Mouse (Mus musculus): ENCODE results near the gene Shpk. TPM values are rescaled to one million over a fixed set of nuclear protein-coding genes. Genes with fewer than 3 reads are reported as not detected.

Gene Shpk
- polyA plus RNA-seq, 1 experiment = 0.53 TPM

DNA sequence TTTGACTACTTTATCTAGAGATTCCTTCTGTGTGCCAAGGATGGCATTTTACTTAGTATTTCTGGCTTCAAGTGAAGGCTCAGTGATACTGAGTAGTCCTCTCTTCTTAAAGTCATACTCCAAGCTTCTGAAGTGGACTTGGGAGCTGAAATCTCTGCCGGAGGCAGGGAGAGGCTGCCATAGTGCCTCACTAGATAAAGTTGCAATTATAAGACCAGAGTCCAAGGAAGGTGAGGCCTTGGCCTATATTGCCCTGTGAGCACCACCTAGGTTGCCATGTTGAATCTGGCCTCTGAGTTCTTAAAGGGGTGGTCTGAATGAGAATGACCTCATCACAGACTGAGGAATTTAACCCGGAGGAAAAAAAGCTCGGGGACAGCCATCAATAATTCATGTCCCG is 43.5 kb downstream of the Shpk start:
- Histone ChIP-seq H3K4me1 (no peaks in the 10 kb centered on the region), H3K27me3 (replicated peaks) (peaks cover 52% of the 10 kb centered on the region), H3K4me3 (replicated peaks) (no peak overlapping the region), H3K9me3 (peaks cover 10% of the 10 kb centered on the region), H3K36me3 (replicated peaks; ENCODE audit: low read length) (no peaks in the 10 kb centered on the region)
- TF ChIP-seq FLI1 (IDR thresholded peaks at IDR 0.05; ENCODE audit: low read length) (no peak), GATA1 (IDR thresholded peaks at IDR 0.05; ENCODE audit: borderline replicate concordance, low read length) (no peak)

DNA sequence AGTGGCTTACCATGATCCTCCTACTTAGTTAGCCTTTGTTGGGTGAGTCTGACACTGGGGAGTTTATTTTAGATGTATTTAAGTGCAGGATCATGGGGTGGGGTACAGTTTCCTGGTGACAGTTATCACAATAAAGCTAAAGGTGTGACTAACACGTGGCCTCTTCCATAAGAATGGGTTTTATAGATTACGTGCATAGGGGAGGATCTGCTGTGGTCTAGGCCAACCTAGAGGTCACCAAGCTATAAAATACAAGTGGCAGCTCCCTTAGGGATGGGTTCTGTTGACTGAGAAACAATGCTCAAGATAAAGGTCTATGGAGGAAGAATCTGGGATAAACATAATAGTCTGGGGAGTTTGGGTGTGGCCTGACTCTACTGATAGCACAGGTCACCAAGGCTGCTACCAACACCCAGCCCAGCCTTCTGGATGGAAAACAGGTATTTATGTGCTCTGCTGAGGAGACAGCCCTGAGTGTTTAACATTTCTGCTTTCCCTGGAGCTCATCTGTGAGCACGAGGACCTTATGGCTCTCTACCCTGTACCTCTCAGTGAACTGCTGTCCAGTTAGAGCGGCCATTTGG is 58.2 kb downstream of the Shpk start:
- H3K9me3 ChIP-seq = peaks cover 13% of the 10 kb centered on the region
- peaks cover 32% of the 10 kb centered on the region for H3K27me3 ChIP-seq (replicated peaks)
- no peak overlapping the region for H3K4me3 ChIP-seq (replicated peaks)
- peaks cover 3% of the 10 kb centered on the region; the same call in 1 of the 2 replicates for H3K4me1 ChIP-seq
- H3K36me3 ChIP-seq (replicated peaks; ENCODE audit: low read length) = no peaks in the 10 kb centered on the region
- no peak for TF ChIP-seq FLI1 (IDR thresholded peaks at IDR 0.05; ENCODE audit: low read length)
- no peak for TF ChIP-seq GATA1 (IDR thresholded peaks at IDR 0.05; ENCODE audit: borderline replicate concordance, low read length)

DNA sequence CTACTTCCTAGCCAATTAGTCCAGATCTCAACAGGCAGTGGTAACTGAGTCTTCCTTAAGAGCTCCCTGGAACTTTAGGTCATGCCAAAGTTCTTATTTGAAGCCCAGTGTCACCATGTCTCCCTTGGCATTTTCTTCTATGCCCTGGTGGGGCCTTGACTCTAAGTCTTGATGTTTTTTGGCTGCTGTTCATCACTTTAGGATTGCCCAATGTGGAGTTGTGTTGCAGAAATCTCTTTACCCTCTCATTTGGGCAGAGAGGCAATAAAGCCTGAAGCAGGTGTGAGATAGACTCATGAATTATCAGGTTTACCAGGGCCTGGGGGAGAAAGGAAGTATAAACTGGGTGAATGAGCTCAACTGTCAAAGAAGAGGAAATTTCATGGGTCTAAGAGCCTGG is 59.4 kb downstream of the Shpk start:
- H3K36me3 ChIP-seq (replicated peaks; ENCODE audit: low read length) = no peaks in the 10 kb centered on the region
- no peak overlapping the region for H3K4me3 ChIP-seq (replicated peaks)
- peaks cover 13% of the 10 kb centered on the region for H3K9me3 ChIP-seq
- peaks cover 14% of the 10 kb centered on the region for H3K4me1 ChIP-seq
- peaks cover 24% of the 10 kb centered on the region for H3K27me3 ChIP-seq (replicated peaks)
- TF ChIP-seq GATA1 (IDR thresholded peaks at IDR 0.05; ENCODE audit: borderline replicate concordance, low read length) = no peak
- no peak for TF ChIP-seq FLI1 (IDR thresholded peaks at IDR 0.05; ENCODE audit: low read length)

DNA sequence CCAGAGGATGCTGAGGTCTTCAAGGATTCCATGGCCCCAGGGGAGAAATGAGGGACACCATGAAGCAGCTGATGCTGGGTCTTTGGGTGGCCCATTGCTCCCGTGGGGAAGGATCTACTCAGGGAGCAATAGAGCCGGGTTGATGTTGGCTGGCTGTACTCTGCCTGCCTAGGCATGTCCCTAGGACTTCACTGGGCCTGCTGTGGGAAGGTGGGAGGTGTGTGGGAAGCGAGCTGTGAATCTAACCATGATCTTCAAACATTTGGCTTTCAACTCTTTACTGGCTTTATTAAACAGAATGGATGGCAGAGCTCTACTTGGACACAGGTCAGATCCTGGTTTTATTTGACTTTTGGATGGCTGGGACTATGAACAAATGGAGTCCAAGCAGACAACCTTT is 61.2 kb downstream of the Shpk start:
- H3K4me1 ChIP-seq = peaks cover 22% of the 10 kb centered on the region
- TF ChIP-seq GATA1 (IDR thresholded peaks at IDR 0.05; ENCODE audit: borderline replicate concordance, low read length) (no peak), FLI1 (IDR thresholded peaks at IDR 0.05; ENCODE audit: low read length) (no peak)

DNA sequence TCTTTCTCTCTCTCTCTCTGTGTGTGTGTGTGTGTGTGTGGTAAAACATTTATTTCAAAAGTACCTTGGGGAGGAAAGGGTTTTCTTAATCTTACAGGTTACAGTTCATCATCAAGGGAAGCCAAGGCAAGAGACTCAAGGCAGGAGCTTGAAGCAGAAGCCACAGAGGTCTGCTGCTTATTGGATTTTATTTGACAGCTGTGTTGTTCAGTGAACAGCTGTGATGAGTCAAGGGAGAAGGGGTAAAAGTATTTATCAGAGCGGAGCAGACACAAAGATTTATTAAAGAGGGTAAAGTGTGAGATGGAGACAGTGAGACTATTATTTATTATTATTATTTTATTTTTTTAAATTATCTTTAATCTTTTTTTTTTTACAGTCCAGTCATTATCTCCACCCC is 62.1 kb downstream of the Shpk start:
- Histone ChIP-seq H3K4me3 (replicated peaks) (no peak overlapping the region), H3K4me1 (peaks cover 32% of the 10 kb centered on the region), H3K36me3 (replicated peaks; ENCODE audit: low read length) (no peaks in the 10 kb centered on the region), H3K27me3 (replicated peaks) (peaks cover 13% of the 10 kb centered on the region), H3K9me3 (peaks cover 16% of the 10 kb centered on the region)
- TF ChIP-seq GATA1 (IDR thresholded peaks at IDR 0.05; ENCODE audit: borderline replicate concordance, low read length) = no peak
- TF ChIP-seq FLI1 (IDR thresholded peaks at IDR 0.05; ENCODE audit: low read length) = no peak

More for the DNA sequence above, 61.2 kb downstream of the Shpk start:
- H3K4me3 ChIP-seq (replicated peaks) = no peak overlapping the region
- peaks cover 14% of the 10 kb centered on the region for H3K27me3 ChIP-seq (replicated peaks)
- H3K9me3 ChIP-seq = peaks cover 13% of the 10 kb centered on the region
- H3K36me3 ChIP-seq (replicated peaks; ENCODE audit: low read length) = no peaks in the 10 kb centered on the region

DNA sequence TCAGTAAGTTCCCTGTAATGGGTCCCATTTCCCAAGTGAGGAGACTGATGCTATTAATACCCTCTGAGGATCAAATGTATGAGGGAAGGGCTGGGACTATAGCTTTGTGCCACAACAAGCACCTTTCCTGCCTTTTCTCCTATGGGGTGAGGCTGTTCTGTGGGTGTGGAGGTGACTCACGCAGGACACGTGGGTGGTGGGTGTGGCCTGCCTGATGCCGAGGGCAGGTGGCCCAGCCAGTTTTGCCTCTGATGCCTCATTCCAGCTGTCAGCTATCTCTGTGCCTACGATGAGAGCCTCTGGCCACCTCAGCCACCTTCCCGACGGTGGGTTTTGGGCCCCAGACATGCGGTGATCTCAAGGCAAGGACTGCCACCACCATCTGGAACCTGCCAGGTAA is 68.0 kb downstream of the Shpk start, which contains the start of gene Trpv3:
TSS of gene Trpv3 (plus strand) at position 122 of the 400 bp plus-strand sequence.
- Histone ChIP-seq H3K36me3 (replicated peaks; ENCODE audit: low read length) (no peaks in the 10 kb centered on the region), H3K9me3 (peaks cover 9% of the 10 kb centered on the region), H3K4me3 (replicated peaks) (peak within 1 kb of the TSS; percentile 81), H3K4me1 (peaks cover 61% of the 10 kb centered on the region), H3K27me3 (replicated peaks) (peaks cover 32% of the 10 kb centered on the region)
- TF ChIP-seq FLI1 (IDR thresholded peaks at IDR 0.05; ENCODE audit: low read length) (no peak), GATA1 (IDR thresholded peaks at IDR 0.05; ENCODE audit: borderline replicate concordance, low read length) (no peak)

Other genes starting within 250 kb of the Shpk start
- 354 and 444 TPM in 2 replicates for gene Atp2a3, start 238.3 kb upstream of the Shpk start, polyA plus RNA-seq (2012; ENCODE audit: insufficient read depth, low replicate concordance)
- 400 TPM in 2 replicates for gene P2rx1, start 200.4 kb upstream of the Shpk start, polyA plus RNA-seq (2012; ENCODE audit: insufficient read depth, low replicate concordance)
- 6.5 and 19.1 TPM in 2 replicates for gene Camkk1, start 180.5 kb upstream of the Shpk start, polyA plus RNA-seq (2012; ENCODE audit: insufficient read depth, low replicate concordance)
- 1.7 TPM in 1 of 2 replicates, not detected in the other for gene Ncbp3, start 151.7 kb upstream of the Shpk start, polyA plus RNA-seq (2012; ENCODE audit: insufficient read depth, low replicate concordance)
- gene Itgae, start 108.9 kb upstream of the Shpk start, polyA plus RNA-seq (2012; ENCODE audit: insufficient read depth, low replicate concordance) = 0.31 TPM in 1 of 2 replicates, not detected in the other
- gene Haspin, start 61.2 kb upstream of the Shpk start, polyA plus RNA-seq (2012; ENCODE audit: insufficient read depth, low replicate concordance) = 4.4 and 12.6 TPM in 2 replicates
- gene P2rx5, start 39.0 kb upstream of the Shpk start, polyA plus RNA-seq (2012; ENCODE audit: insufficient read depth, low replicate concordance) = 0.55 TPM in 1 of 2 replicates, not detected in the other
- gene Emc6, start 22.4 kb upstream of the Shpk start, polyA plus RNA-seq (2012; ENCODE audit: insufficient read depth, low replicate concordance) = 170 and 286 TPM in 2 replicates
- 19.3 and 28.8 TPM in 2 replicates for gene Tax1bp3, start 22.4 kb upstream of the Shpk start, polyA plus RNA-seq (2012; ENCODE audit: insufficient read depth, low replicate concordance)
- 1.3 and 4.1 TPM in 2 replicates for gene Ctns, start 418 bp upstream of the Shpk start, polyA plus RNA-seq (2012; ENCODE audit: insufficient read depth, low replicate concordance)
- gene Trpv1, start 34.8 kb downstream of the Shpk start, polyA plus RNA-seq (2012; ENCODE audit: insufficient read depth, low replicate concordance) = not detected in 2 replicates
- gene Trpv3, start 67.9 kb downstream of the Shpk start, polyA plus RNA-seq (2012; ENCODE audit: insufficient read depth, low replicate concordance) = 0.02 TPM in 1 of 2 replicates, not detected in the other
- 0.97 TPM in 1 of 2 replicates, not detected in the other for gene Aspa, start 130.1 kb downstream of the Shpk start, polyA plus RNA-seq (2012; ENCODE audit: insufficient read depth, low replicate concordance)
- not detected in 2 replicates for gene Gm49340, start 130.3 kb downstream of the Shpk start, polyA plus RNA-seq (2012; ENCODE audit: insufficient read depth, low replicate concordance)
- not detected in 2 replicates for gene Spata22, start 130.3 kb downstream of the Shpk start, polyA plus RNA-seq (2012; ENCODE audit: insufficient read depth, low replicate concordance)
- gene Olfr20, start 151.3 kb downstream of the Shpk start, polyA plus RNA-seq (2012; ENCODE audit: insufficient read depth, low replicate concordance) = not detected in 2 replicates
- gene Olfr376, start 171.8 kb downstream of the Shpk start, polyA plus RNA-seq (2012; ENCODE audit: insufficient read depth, low replicate concordance) = not detected in 2 replicates
- not detected in 2 replicates for gene Olfr1, start 200.2 kb downstream of the Shpk start, polyA plus RNA-seq (2012; ENCODE audit: insufficient read depth, low replicate concordance)
- gene Olfr378, start 229.0 kb downstream of the Shpk start, polyA plus RNA-seq (2012; ENCODE audit: insufficient read depth, low replicate concordance) = not detected in 2 replicates

Measured in megakaryocyte, embryonic 14.5 days (primary cell).